Comparison of ENCODE assay signal across 8 mouse cellular contexts in the genomic region with DNA sequence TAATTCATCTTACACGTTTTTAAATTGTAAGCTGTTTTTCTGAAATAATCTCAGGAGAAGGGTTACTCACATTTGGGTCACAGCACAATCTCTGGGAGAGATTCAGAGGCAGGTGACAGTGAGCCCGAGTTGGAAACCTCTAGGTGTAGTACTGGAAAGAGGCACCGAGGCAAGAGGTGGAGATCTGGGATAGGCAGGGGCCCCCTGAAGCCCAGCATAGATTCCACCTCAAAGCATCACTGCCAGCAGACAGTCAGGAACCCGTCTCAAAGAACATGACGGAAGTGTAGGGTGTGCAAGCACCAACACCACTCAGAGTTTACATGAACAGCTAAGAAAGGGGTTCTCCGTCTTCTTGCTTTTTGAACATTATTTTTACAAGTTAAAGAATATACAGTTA.
A peak's percentile ranks its signal among the peaks of the same experiment; 100 is the strongest.
DNase-seq lines count a peak whose midpoint lies in the region; ATAC-seq lines count a peak whose summit lies in the region.

No protein-coding gene starts in this region.

- DNase-seq in heart, adult 9 months (ENCODE audit: low spot score in 2 of 2) = no peak
- peak; percentile 50 for DNase-seq in retina, postnatal 1 day
- DNase-seq in retina, embryonic 14.5 days (ENCODE audit: low spot score) = no peak
- no peak for DNase-seq in hindbrain, embryonic 14.5 days (ENCODE audit: low spot score)
- DNase-seq in layer of hippocampus, postnatal 10 days (ENCODE audit: low spot score in 2 of 2) = no peak
- DNase-seq in spleen, adult 18-20 months = no peak

- no peaks in the 10 kb centered on the region for H3K36me3 ChIP-seq in heart, embryonic 11.5 days (ENCODE audit: control insufficient read depth, insufficient read depth, low read length)
- no peaks in the 10 kb centered on the region for H3K36me3 ChIP-seq in hindbrain, embryonic 14.5 days (replicated peaks; ENCODE audit: control insufficient read depth, insufficient read depth)
- H3K36me3 ChIP-seq in neural tube, embryonic 15.5 days = no peaks in the 10 kb centered on the region

- ATAC-seq in heart, embryonic 11.5 days (replicated peaks; ENCODE audit: insufficient number of reproducible peaks, low FRiP score, low TSS enrichment) = no peak
- ATAC-seq in hindbrain, embryonic 14.5 days (ENCODE audit: low FRiP score) = no peak
- ATAC-seq in neural tube, embryonic 15.5 days (ENCODE audit: low FRiP score) = no peak

- 43% methylated on average over 6 of the region's 6 CpGs for WGBS in heart, embryonic 11.5 days (ENCODE audit: insufficient replicate concordance)
- WGBS in hindbrain, embryonic 14.5 days = 38% methylated on average over 6 of the region's 6 CpGs
- WGBS in neural tube, embryonic 15.5 days = 44% methylated on average over 6 of the region's 6 CpGs

- H3K4me1 ChIP-seq in heart, embryonic 11.5 days (ENCODE audit: control insufficient read depth, insufficient read depth, low read length) = no peaks in the 10 kb centered on the region; the same call in 1 of the 2 replicates
- 0 out of 2 replicates have a peak, but pooled peaks cover 10% of the 10 kb centered on the region for H3K4me1 ChIP-seq in hindbrain, embryonic 14.5 days (replicated peaks; ENCODE audit: control insufficient read depth, insufficient read depth, low read length)
- peaks cover 24% of the 10 kb centered on the region for H3K4me1 ChIP-seq in neural tube, embryonic 15.5 days

- H3K9me3 ChIP-seq in heart, embryonic 11.5 days (replicated peaks; ENCODE audit: control insufficient read depth, low read length) = no peaks in the 10 kb centered on the region
- H3K9me3 ChIP-seq in hindbrain, embryonic 14.5 days (ENCODE audit: control insufficient read depth, low read length) = no peaks in the 10 kb centered on the region
- no peaks in the 10 kb centered on the region for H3K9me3 ChIP-seq in neural tube, embryonic 15.5 days (replicated peaks)

- peak overlapping the region; percentile 78 for H3K4me2 ChIP-seq in heart, embryonic 11.5 days
- peak overlapping the region; percentile 65 for H3K4me2 ChIP-seq in hindbrain, embryonic 14.5 days (replicated peaks)
- peak overlapping the region; percentile 64; the same call in 1 of the 2 replicates for H3K4me2 ChIP-seq in neural tube, embryonic 15.5 days

- H3K27me3 ChIP-seq in heart, embryonic 11.5 days (ENCODE audit: control insufficient read depth, insufficient read depth, low read length) = no peaks in the 10 kb centered on the region
- H3K27me3 ChIP-seq in hindbrain, embryonic 14.5 days (ENCODE audit: control insufficient read depth, insufficient read depth, low read length) = no peaks in the 10 kb centered on the region
- no peaks in the 10 kb centered on the region for H3K27me3 ChIP-seq in neural tube, embryonic 15.5 days (replicated peaks)

- H3K27ac ChIP-seq in heart, embryonic 11.5 days (ENCODE audit: low read depth, low read length) = no peak overlapping the region
- H3K27ac ChIP-seq in hindbrain, embryonic 14.5 days = peak overlapping the region; percentile 69; the same call in 1 of the 2 replicates
- peak overlapping the region; percentile 10; the same call in 1 of the 2 replicates for H3K27ac ChIP-seq in neural tube, embryonic 15.5 days (replicated peaks)

- no peak overlapping the region for H3K4me3 ChIP-seq in heart, embryonic 11.5 days (ENCODE audit: low read depth, low read length)
- H3K4me3 ChIP-seq in hindbrain, embryonic 14.5 days (replicated peaks; ENCODE audit: low read length) = peak overlapping the region; percentile 35; the same call in 1 of the 2 replicates
- H3K4me3 ChIP-seq in neural tube, embryonic 15.5 days (replicated peaks) = no peak overlapping the region

- H3K9ac ChIP-seq in heart, embryonic 11.5 days (ENCODE audit: low read depth, low read length) = no peak overlapping the region; the same call in 1 of the 2 replicates
- 0 out of 2 replicates have a peak overlapping the region, but pooled peaks have one; percentile 62 for H3K9ac ChIP-seq in hindbrain, embryonic 14.5 days
- H3K9ac ChIP-seq in neural tube, embryonic 15.5 days (replicated peaks) = no peak overlapping the region
